Mouse (Mus musculus) subcutaneous adipose tissue, adult 2 months (tissue): ENCODE data around the gene Rpp25. TPM values are rescaled to one million over a fixed set of nuclear protein-coding genes. Genes with fewer than 3 reads are reported as not detected.

Source experiments
- polyA plus RNA-seq: library from polyadenylated mRNA; depleted of rRNA; stranded (reverse); fragments of >200 nt; gene quantifications from 2 replicates; pipeline ENCODE4 v1.2.3, GENCODE M21; 2012; ENCODE audit warnings: low replicate concordance; rRNA removed

The Rpp25 gene
- 0.64 and 2.9 TPM in 2 replicates for polyA plus RNA-seq

DNA sequence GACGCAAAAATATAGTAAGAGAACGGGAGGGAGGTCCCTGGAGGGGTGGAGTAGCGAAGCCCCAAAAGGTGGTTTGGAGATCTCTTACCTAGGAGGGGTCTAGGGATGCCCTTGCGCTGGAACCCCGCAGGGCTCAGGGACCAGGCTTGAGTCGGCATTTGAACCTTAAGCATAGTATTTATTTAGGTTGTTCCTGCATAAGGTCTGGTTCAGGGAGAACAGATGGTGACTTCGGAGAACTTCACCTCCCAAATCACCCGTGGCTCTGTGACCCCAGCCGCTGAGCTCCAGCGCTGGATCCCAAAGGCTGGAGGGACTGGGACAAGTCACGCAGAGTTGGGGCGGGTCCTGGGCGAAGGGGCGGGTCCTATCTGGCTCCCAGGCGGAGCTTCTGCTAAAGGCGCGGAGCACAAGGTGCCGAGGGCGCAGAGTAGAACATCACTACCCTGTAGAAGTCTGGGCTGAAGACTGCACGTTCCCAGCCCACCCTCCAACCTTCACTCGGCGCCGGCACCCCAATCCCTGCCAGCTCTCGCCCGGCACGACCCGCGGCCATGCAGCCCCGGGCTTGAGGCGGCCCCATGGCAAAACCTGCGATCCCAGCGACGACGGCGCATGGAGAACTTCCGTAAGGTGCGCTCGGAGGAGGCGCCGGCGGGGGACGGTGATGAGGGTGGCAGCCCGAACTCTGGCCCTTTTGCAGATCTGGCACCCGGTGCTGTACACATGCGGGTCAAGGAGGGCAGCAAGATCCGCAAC lies at the start of gene Rpp25:
Gene Rpp25, plus strand, starts transcription at position 405 of the 759 bp plus-strand sequence.

GRCm38 (mm10) chr9:57467896-57468549 lies 35.8 kb upstream of the Rpp25 start, which contains the start of gene Scamp5:
Gene Scamp5, minus strand, starts transcription at chr9:57468060.

GRCm38 (mm10) chr9:57521056-57521911 lies 17.5 kb downstream of the Rpp25 start, which contains the start of gene Cox5a:
Gene Cox5a, plus strand, starts transcription at chr9:57521274.

GRCm38 (mm10) chr9:57537044-57537727 lies 33.4 kb downstream of the Rpp25 start, which contains the start of gene Fam219b:
Gene Fam219b, plus strand, starts transcription at chr9:57537528.

DNA sequence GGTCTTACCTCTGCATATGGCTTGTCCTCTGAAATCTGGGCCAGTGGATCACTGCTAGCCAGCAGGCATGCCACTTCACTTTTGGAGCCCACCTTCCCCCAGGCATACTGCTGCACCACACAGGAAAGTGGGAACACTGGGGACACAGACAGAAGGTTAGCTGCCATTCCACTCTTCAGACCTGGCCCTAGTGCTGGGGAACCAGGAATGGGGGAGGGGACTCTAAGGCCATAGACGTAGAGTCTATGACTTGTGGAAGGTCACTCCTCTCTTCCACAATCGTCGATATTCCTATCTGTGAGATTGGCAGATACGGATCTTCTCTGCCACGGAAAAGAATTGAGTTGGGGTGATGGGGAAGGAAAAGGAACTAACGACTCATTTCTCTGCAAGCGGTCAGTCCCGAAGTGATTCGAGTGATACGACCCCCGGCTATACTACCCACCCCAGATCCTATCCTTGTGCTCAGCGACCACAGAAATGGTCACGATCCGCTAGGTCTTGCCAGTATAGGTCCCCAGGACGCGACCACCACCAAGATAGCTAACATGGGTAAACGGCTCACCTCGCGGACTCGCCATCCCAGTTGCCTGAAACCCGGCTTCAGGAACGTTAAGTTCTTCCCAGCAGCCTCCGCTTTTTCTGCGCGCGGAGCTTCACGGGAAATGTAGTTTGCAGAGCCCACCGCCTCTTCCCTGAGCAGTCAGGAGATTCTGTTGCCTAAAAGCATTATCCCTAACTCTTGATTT lies 48.5 kb downstream of the Rpp25 start, which contains the start of gene Mpi:
Gene Mpi, minus strand, starts transcription at position 625 of the 749 bp plus-strand sequence.

Other genes starting within 250 kb of the Rpp25 start
- 8.6 and 27.9 TPM in 2 replicates for gene 1700017B05Rik, start 241.4 kb upstream of the Rpp25 start, polyA plus RNA-seq
- 40.6 and 42.8 TPM in 2 replicates for gene Ppcdc, start 63.9 kb upstream of the Rpp25 start, polyA plus RNA-seq
- gene Scamp5, start 36.0 kb upstream of the Rpp25 start, polyA plus RNA-seq: 31.3 and 41.5 TPM in 2 replicates
- gene Cox5a, start 17.2 kb downstream of the Rpp25 start, polyA plus RNA-seq: 340 and 349 TPM in 2 replicates
- 9.7 and 18.3 TPM in 2 replicates for gene Fam219b, start 33.5 kb downstream of the Rpp25 start, polyA plus RNA-seq
- 36.8 and 58.0 TPM in 2 replicates for gene Mpi, start 48.7 kb downstream of the Rpp25 start, polyA plus RNA-seq
- 80.3 and 132 TPM in 2 replicates for gene Scamp2, start 56.9 kb downstream of the Rpp25 start, polyA plus RNA-seq
- gene Ulk3, start 85.4 kb downstream of the Rpp25 start, polyA plus RNA-seq: 28.6 and 44.0 TPM in 2 replicates
- not detected in 2 replicates for gene Cplx3, start 102.3 kb downstream of the Rpp25 start, polyA plus RNA-seq
- not detected in 2 replicates for gene Lman1l, start 116.7 kb downstream of the Rpp25 start, polyA plus RNA-seq
- 55.4 and 57.6 TPM in 2 replicates for gene Csk, start 149.6 kb downstream of the Rpp25 start, polyA plus RNA-seq
- 0.08 TPM in 1 of 2 replicates, not detected in the other for gene Cyp1a2, start 179.7 kb downstream of the Rpp25 start, polyA plus RNA-seq
- 1.3 and 3.2 TPM in 2 replicates for gene Cyp1a1, start 183.9 kb downstream of the Rpp25 start, polyA plus RNA-seq
- gene Edc3, start 204.5 kb downstream of the Rpp25 start, polyA plus RNA-seq: 10.7 and 15.8 TPM in 2 replicates